Mouse (Mus musculus): ENCODE data around the gene Kat2b. TPM values are rescaled to one million over a fixed set of nuclear protein-coding genes. Genes with fewer than 3 reads are reported as not detected.
"Not testable (repeated sequence)": the region's sequence is repeated elsewhere in the genome, so short reads cannot be mapped to it uniquely, and the experiment has no call there.

Gene Kat2b
- polyA plus RNA-seq, 1 experiment from 2014 or later = 6.0 TPM

DNA sequence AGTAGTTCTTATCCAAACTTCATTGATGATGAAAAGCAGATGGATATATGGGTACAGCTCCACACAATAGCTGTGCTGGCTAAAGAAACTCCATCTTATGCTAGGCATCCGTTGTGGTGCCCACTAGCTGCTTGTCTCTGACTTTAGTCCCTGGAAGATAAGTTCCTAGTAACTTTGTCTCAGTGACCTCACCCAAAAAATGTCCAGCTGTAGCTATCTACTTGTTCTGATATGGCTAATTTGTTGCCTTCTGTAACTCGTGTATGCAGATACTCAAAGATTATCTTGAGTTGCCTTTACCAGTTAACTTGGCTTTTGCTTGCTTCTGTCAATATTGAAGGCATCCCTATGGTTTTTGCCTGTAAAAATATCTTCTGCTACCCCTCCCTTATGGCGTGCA lies 11.8 kb upstream of the Kat2b start:
- no peak overlapping the region for H3K4me3 ChIP-seq (replicated peaks)
- ATAC-seq (ENCODE audit: low FRiP score) = no peak
- H3K9me3 ChIP-seq (replicated peaks) = no peaks in the 10 kb centered on the region
- WGBS = 85% methylated on average over 3 of the region's 3 CpGs
- H3K4me1 ChIP-seq = no peaks in the 10 kb centered on the region
- no peaks in the 10 kb centered on the region for H3K36me3 ChIP-seq
- H3K27me3 ChIP-seq (replicated peaks) = no peaks in the 10 kb centered on the region
- no peak overlapping the region for H3K9ac ChIP-seq (replicated peaks)
- no peak overlapping the region for H3K4me2 ChIP-seq
- H3K27ac ChIP-seq (replicated peaks) = no peak overlapping the region

DNA sequence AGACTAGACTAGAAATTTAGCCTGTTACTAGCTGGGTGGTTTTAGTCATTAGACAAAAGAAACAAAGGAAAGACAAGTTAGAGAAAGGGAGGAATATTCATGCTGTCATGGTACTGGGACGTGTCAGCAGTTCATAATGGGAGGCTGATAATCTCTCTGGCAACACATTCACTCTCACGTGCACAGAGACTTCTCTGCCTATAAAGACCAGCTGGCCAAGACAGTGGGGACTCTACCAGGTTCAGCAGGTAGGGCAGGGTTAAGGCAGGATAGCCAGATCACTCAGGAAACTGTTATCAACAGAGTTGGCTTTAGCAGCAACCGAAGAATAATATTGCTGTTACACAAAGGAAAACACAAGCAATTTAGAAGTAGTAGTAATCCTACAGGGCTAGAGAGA lies 9.2 kb upstream of the Kat2b start:
- 62% methylated on average over 3 of the region's 3 CpGs for WGBS
- no peak for ATAC-seq (ENCODE audit: low FRiP score)
- Histone ChIP-seq H3K4me1 (no peaks in the 10 kb centered on the region), H3K4me3 (replicated peaks) (no peak overlapping the region), H3K36me3 (no peaks in the 10 kb centered on the region), H3K4me2 (no peak overlapping the region), H3K27me3 (replicated peaks) (no peaks in the 10 kb centered on the region), H3K27ac (replicated peaks) (no peak overlapping the region), H3K9ac (replicated peaks) (no peak overlapping the region), H3K9me3 (replicated peaks) (no peaks in the 10 kb centered on the region)

DNA sequence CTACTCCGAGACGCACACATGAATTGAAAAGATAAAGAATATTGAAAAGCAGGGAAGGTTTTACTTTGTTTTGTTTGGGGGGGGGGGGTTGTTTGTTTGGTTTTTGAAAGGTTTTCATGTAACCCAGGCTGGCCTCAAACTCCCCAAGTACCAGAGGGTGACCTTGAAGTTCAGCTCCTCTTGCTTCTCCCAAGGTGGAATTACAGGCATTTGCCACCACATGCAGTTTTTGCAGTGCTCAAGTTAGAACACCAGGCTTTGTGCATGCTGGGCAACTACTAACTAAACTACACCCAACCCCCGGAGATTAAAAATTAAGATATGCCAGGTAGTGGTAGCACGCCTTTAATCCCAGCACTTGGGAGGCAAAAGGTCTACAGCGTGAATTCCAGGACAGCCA lies 7.0 kb upstream of the Kat2b start:
- Histone ChIP-seq H3K27ac (replicated peaks) (no peak overlapping the region), H3K9ac (replicated peaks) (no peak overlapping the region), H3K4me1 (no peaks in the 10 kb centered on the region), H3K4me2 (no peak overlapping the region), H3K4me3 (replicated peaks) (no peak overlapping the region), H3K36me3 (no peaks in the 10 kb centered on the region), H3K27me3 (replicated peaks) (no peaks in the 10 kb centered on the region), H3K9me3 (replicated peaks) (no peaks in the 10 kb centered on the region)
- WGBS = 94% methylated on average over 5 of the region's 5 CpGs
- no peak for ATAC-seq (ENCODE audit: low FRiP score)

DNA sequence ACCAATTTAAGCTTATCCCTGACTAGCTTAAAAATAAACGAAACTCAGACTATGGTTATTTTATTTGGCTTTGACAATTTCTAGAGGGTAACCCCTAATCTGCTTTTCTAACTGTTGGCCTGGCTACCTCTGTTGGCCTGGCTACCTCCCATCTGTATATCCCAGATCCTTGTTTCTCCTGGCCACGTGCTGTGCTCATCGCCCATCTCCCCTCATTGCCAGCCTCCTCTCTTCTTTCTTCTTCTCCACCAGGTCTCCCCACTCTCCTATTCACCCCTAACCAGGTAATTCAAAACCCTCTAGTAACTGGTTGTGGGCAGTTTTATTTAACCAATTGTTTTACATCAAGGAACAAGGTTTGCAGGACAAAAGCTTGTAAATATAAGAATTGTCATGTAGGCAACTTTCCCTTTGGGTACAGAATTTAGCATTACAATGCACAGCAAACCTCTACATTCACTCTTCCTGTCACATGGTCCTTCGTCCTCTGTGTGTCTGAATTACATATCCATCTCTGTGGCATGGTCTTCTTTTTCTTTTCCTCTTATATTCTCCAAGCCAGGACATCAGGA lies 5.1 kb upstream of the Kat2b start:
- Histone ChIP-seq H3K27me3 (replicated peaks) (no peaks in the 10 kb centered on the region), H3K4me3 (replicated peaks) (no peak overlapping the region), H3K36me3 (no peaks in the 10 kb centered on the region), H3K9ac (replicated peaks) (no peak overlapping the region), H3K4me1 (peaks cover 9% of the 10 kb centered on the region), H3K27ac (replicated peaks) (no peak overlapping the region), H3K4me2 (no peak overlapping the region), H3K9me3 (replicated peaks) (no peaks in the 10 kb centered on the region)
- 78% methylated on average over 4 of the region's 4 CpGs for WGBS
- ATAC-seq (ENCODE audit: low FRiP score) = no peak

DNA sequence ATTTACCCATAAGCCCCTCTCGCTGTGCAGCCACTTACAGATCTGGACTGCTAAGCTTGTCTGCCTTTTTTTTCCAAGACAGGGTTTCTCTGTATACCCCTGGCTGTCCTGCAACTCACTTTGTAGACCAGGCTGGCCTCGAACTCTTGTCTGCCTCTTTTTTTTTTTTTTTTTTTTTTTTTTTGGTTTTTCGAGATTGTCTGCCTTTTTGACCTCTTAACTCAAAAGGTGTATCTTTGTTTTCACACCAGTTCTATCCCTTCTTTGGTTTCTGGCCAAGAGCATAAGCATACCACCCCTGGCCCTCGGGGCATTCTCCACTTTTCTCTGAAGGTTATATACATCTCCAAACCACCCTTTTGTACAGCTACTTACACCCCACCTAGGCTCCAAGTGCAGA lies 1.8 kb upstream of the Kat2b start:
- no peak overlapping the region for H3K4me3 ChIP-seq (replicated peaks)
- no peak overlapping the region for H3K27ac ChIP-seq (replicated peaks)
- ATAC-seq (ENCODE audit: low FRiP score) = no peak
- H3K27me3 ChIP-seq (replicated peaks) = no peaks in the 10 kb centered on the region
- 93% methylated on average over 4 of the region's 4 CpGs for WGBS
- no peak overlapping the region for H3K9ac ChIP-seq (replicated peaks)
- H3K4me2 ChIP-seq = no peak overlapping the region
- no peaks in the 10 kb centered on the region for H3K9me3 ChIP-seq (replicated peaks)
- H3K36me3 ChIP-seq = no peaks in the 10 kb centered on the region
- peaks cover 26% of the 10 kb centered on the region for H3K4me1 ChIP-seq

DNA sequence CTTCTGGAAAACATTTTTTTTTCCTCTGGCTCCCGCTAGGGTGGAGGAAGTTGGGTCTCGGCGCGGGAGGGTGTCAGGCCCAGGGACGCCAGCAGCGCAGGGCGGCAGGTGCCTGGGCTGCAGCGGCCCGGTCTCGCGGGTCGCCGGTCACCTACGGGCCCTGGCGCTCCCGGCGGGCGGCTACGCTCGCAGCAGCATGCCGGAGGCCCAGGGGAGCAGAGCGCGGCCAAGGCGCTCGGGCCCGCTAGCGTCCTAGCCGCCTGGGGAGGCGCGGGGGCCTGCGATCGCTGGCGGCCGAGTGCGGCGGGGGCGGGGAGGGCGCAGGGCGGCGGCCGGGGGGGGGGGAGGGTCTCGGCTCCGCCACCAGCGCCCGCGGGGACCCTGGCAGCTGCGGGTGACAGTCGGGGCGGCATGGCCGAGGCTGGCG lies 271 bp downstream of the Kat2b start:
- peaks cover 31% of the 10 kb centered on the region for H3K4me1 ChIP-seq
- peak overlapping the region; percentile 83 for H3K4me2 ChIP-seq
- no peaks in the 10 kb centered on the region for H3K9me3 ChIP-seq (replicated peaks)
- WGBS = under 1% methylated on average over 34 of the region's 51 CpGs
- H3K27ac ChIP-seq (replicated peaks) = peak overlapping the region; percentile 92
- H3K4me3 ChIP-seq (replicated peaks) = peak overlapping the region; percentile 67
- H3K27me3 ChIP-seq (replicated peaks) = no peaks in the 10 kb centered on the region
- H3K36me3 ChIP-seq = no peaks in the 10 kb centered on the region
- H3K9ac ChIP-seq (replicated peaks) = peak overlapping the region; percentile 89
- ATAC-seq (ENCODE audit: low FRiP score) = peak; percentile 64

DNA sequence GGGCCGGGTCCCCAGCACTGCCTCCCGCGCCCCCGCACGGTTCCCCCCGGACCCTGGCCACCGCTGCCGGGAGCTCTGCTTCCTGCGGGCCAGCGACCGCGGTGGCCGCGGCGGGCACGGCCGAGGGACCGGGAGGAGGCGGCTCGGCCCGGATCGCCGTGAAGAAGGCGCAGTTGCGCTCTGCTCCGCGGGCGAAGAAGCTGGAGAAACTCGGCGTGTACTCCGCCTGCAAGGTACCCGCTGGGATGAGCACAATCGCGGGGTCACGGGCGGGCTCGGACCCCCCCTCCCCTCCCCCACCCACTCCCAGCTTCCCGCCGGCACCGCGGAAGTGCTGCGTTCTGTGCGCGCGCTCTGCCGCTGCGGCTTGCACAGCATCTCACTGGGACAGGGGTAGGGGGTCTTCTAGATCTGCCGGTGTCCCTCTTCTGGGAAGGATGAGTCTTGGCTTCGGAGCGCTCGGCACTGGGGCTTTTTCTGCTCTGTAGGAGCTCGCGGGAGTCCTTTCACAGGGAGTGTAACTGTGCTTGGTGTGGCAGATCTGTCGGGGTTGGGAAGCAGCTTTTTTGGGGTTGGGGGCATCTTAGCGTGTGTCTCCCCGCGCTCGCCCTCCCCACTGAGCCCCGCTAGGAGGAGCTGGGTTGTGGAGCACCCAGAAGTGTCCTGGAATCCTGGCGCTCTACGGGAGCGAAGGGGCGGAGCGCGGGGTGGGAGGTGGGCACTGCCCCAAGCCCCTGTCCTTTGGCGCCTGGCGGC lies 863 bp downstream of the Kat2b start:
- peak; percentile 74 for ATAC-seq (ENCODE audit: low FRiP score)
- peak overlapping the region; percentile 92 for H3K27ac ChIP-seq (replicated peaks)
- H3K9me3 ChIP-seq (replicated peaks) = no peaks in the 10 kb centered on the region
- H3K27me3 ChIP-seq (replicated peaks) = no peaks in the 10 kb centered on the region
- H3K4me2 ChIP-seq = peak overlapping the region; percentile 83
- H3K4me1 ChIP-seq = peaks cover 31% of the 10 kb centered on the region
- no peaks in the 10 kb centered on the region for H3K36me3 ChIP-seq
- 3% methylated on average over 51 of the region's 67 CpGs for WGBS
- H3K4me3 ChIP-seq (replicated peaks) = peak overlapping the region; percentile 67
- H3K9ac ChIP-seq (replicated peaks) = peak overlapping the region; percentile 89

DNA sequence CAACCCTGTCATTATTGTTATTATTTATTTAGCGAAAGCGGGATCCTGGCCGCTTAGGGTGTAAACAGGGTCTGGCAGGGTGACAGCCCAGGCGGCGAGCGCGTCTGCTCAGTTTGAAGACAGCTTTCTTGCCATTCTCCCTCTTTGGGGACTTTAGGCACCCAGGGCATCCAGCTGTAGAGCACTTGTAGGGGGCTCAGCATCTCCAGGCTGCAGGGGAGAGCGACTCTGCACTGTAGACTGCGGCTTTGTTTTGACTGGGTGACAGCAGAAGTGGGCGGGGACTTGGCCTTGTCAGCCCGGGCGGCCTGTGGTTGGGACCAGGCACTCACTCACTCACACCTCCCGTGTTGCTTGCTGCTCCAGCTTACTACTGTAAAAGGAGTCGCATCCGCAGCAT lies 1.5 kb downstream of the Kat2b start:
- peak overlapping the region; percentile 67 for H3K4me3 ChIP-seq (replicated peaks)
- peak overlapping the region; percentile 89 for H3K9ac ChIP-seq (replicated peaks)
- H3K27ac ChIP-seq (replicated peaks) = peak overlapping the region; percentile 92
- peak overlapping the region; percentile 83 for H3K4me2 ChIP-seq
- H3K4me1 ChIP-seq = peaks cover 31% of the 10 kb centered on the region
- no peaks in the 10 kb centered on the region for H3K9me3 ChIP-seq (replicated peaks)
- ATAC-seq (ENCODE audit: low FRiP score) = peak; percentile 91
- no peaks in the 10 kb centered on the region for H3K36me3 ChIP-seq
- H3K27me3 ChIP-seq (replicated peaks) = no peaks in the 10 kb centered on the region
- 0% methylated on average over 15 of the region's 15 CpGs for WGBS

DNA sequence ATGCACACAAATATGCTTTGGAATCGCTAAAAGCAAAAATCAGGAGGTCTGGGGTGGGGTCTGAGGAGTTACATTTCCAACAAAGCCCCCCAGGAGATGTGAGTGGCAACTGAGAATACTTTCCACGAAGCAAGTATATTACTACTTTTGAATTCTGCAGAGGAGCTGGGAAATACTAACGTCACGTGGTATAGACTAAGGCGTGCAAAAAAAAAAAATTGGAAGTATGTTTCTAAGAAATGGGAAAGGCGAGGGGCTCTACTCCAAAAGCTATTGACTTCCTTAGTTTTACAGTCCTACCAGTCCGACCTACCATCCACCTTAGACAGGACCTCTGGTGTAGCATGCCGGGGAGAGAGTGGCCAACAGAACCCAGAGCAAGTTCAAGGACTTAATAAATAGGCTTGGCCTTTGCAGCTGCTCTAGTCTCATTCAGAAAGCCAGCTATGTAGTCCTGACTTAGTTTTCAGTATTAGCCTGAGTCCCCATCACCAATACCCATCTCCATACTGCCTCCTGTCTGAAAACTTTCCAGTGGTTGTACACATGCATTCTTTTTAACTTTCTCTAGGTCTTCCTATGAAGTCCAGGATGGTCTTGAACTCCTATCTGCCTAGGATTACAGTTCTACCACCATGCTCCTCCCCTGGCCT lies 2.2 kb downstream of the Kat2b start:
- peak overlapping the region; percentile 92 for H3K27ac ChIP-seq (replicated peaks)
- H3K4me2 ChIP-seq = peak overlapping the region; percentile 83
- no peaks in the 10 kb centered on the region for H3K27me3 ChIP-seq (replicated peaks)
- peaks cover 31% of the 10 kb centered on the region for H3K4me1 ChIP-seq
- H3K36me3 ChIP-seq = no peaks in the 10 kb centered on the region
- 28% methylated on average over 8 of the region's 8 CpGs for WGBS
- no peaks in the 10 kb centered on the region for H3K9me3 ChIP-seq (replicated peaks)
- H3K4me3 ChIP-seq (replicated peaks) = peak overlapping the region; percentile 67
- H3K9ac ChIP-seq (replicated peaks) = peak overlapping the region; percentile 89
- ATAC-seq (ENCODE audit: low FRiP score) = no peak

DNA sequence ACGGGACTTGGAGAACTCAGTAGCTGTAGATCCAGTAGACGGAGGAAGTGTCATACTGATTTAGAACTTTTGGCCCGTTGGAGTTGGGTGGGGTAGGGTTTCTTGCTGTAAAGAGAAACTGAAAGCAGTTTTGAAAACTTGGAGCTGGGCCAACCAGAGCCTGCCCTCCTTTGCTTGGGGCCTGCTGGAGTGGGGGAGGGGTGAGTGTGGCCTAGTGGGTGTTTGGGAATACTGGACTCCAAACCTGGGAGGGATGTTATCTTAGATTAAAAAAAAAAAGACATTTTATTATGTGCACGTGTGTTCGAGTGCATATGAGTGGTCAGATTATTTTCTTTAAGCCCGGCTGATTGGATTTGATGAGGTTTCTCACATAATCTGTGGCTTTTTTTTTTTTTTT lies 3.2 kb downstream of the Kat2b start:
- Histone ChIP-seq H3K4me3 (replicated peaks) (no peak overlapping the region), H3K27me3 (replicated peaks) (no peaks in the 10 kb centered on the region), H3K36me3 (no peaks in the 10 kb centered on the region), H3K9me3 (replicated peaks) (no peaks in the 10 kb centered on the region), H3K4me2 (peak overlapping the region; percentile 83), H3K9ac (replicated peaks) (no peak overlapping the region), H3K4me1 (peaks cover 31% of the 10 kb centered on the region), H3K27ac (replicated peaks) (peak overlapping the region; percentile 6; the same call in 1 of the 2 replicates)
- WGBS = 40% methylated on average over 6 of the region's 6 CpGs
- no peak for ATAC-seq (ENCODE audit: low FRiP score)

DNA sequence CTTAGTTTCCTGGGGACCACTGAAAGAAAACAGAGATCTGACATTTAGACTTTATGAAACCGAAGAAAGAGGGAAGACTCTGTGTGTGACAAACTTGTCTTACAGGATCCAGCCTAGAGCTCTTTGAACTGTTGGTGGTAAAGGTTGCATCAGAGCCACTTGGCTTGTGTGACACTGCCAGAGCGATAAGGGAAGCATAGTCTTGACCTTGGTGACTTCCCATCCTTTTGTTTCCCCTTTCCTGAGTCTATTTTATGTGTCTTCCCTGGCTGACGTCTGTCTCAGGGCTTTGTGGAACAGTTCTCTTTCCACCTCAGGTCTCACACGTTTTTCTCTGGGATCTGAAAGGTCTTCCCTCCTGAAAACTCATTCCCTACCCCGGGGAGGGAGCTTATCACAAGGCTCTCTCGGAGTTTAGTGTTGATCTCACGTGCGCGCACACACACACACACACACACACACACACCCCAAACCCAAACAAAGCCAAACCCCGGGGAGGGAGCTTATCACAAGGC lies 3.8 kb downstream of the Kat2b start:
- Histone ChIP-seq H3K4me2 (no peak overlapping the region), H3K27ac (replicated peaks) (0 out of 2 replicates have a peak overlapping the region, but pooled peaks have one; percentile 34), H3K9me3 (replicated peaks) (no peaks in the 10 kb centered on the region), H3K4me3 (replicated peaks) (no peak overlapping the region), H3K4me1 (peaks cover 31% of the 10 kb centered on the region), H3K9ac (replicated peaks) (no peak overlapping the region), H3K36me3 (no peaks in the 10 kb centered on the region), H3K27me3 (replicated peaks) (no peaks in the 10 kb centered on the region)
- WGBS = 48% methylated on average over 10 of the region's 10 CpGs
- no peak for ATAC-seq (ENCODE audit: low FRiP score)

DNA sequence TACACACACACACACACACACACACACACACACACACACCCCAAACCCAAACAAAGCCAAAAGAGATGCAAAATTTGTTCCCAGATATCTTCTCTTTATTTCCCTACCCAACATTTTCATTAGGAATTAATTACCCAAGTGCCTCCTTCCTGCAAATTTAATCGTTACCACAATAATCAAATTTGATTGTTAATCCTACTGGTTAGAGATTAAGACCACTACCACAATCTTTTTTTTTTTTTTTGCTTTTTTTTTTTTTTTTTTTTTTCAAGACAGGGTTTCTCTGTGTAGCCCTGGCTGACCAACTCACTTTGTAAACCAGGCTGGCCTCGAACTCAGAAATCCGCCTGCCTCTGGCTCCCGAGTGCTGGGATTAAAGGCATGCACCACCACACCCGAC lies 4.3 kb downstream of the Kat2b start:
- ATAC-seq (ENCODE audit: low FRiP score); H3K4me2 ChIP-seq; H3K27me3 ChIP-seq (replicated peaks); H3K9me3 ChIP-seq (replicated peaks); H3K9ac ChIP-seq (replicated peaks); H3K4me3 ChIP-seq (replicated peaks); H3K36me3 ChIP-seq: not testable (repeated sequence)
- H3K4me1 ChIP-seq = peaks cover 28% of the 10 kb centered on the region
- 90% methylated on average over 5 of the region's 5 CpGs for WGBS
- H3K27ac ChIP-seq (replicated peaks) = 0 out of 2 replicates have a peak overlapping the region, but pooled peaks have one; percentile 34

Data from neural tube, embryonic 15.5 days (tissue).